Mouse (Mus musculus): ENCODE data around the gene Cep55. TPM values are rescaled to one million over a fixed set of nuclear protein-coding genes. Genes with fewer than 3 reads are reported as not detected.

Cep55 gene
- 34.9 and 38.9 TPM in 2 replicates for polyA plus RNA-seq (2014; fragmentation: Nextera tagmentation; extraction: Ambion mirVana)

DNA sequence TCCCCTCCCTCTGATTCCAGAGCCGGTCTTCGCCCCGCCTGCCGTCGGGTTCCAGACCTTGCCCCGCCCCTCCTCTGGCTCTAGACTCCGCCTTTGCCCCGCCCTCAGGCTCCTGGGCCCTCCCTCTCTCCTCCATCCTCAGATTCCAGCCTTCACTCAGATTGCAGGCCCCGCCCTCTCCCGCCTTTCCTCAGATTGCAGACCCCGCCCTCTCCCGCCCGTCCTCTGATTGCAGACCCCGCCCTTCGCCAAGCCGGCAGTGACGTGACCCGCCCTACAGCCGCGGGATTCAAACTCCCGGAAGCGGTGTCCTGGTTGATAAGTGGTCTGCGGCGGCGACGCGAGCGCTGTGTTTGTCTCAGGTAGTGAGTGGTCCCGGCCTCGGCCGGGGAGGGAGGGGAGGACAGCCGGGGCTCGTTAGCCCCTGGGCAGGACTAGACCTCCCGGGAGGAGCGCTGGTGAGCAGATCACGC is at the start of gene Cep55:
Gene Cep55, plus strand, starts transcription at position 292 of the 473 bp plus-strand sequence.
- ATAC-seq (ENCODE audit: insufficient number of reproducible peaks, low FRiP score, low TSS enrichment, low read depth) (peak; percentile 96), DNase-seq (ENCODE audit: low spot score) (peak; percentile 99)
- H3K4me2 ChIP-seq (ENCODE audit: low read depth, severe bottlenecking), result peak within 1 kb of the TSS; percentile 65
- WGBS, result under 1% methylated on average over 36 of the region's 36 CpGs
- H3K9ac ChIP-seq (ENCODE audit: low read length), result peak within 1 kb of the TSS; percentile 63
- H3K36me3 ChIP-seq (ENCODE audit: control insufficient read depth, insufficient read depth, low read length), result 0 out of 2 replicates have a peak, but pooled peaks cover 2% of the 10 kb centered on the region
- H3K27me3 ChIP-seq (ENCODE audit: control insufficient read depth, insufficient read depth, low read length), result no peaks in the 10 kb centered on the region
- H3K4me3 ChIP-seq (ENCODE audit: low read depth, low read length), result peak within 1 kb of the TSS; percentile 60
- no peaks in the 10 kb centered on the region for H3K9me3 ChIP-seq (ENCODE audit: control insufficient read depth, low read length)
- H3K27ac ChIP-seq (replicated peaks; ENCODE audit: low read depth, low read length), result 0 out of 2 replicates have a peak within 1 kb of the TSS, but pooled peaks have one; percentile 3
- H3K4me1 ChIP-seq (ENCODE audit: control insufficient read depth, insufficient read depth, low read length), result peaks cover 10% of the 10 kb centered on the region

DNA sequence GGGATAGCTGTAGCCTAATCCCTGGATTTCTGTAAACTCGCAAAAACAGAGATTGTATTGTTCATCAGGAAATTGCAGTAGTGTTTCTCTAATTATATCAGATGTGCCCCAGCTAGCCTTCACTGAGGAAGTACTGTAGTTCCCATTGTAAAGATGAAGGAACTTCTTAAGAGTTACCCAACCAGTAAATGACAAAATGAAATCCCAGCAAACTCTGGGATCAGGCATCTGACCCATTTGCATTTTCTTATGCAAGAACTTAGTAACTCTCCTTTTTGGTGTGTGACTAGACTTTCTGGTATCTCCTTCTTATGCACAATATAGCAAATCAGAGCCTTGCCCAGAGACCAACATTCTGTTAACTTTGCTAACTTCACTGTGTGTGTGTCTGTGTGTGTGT is 43.4 kb upstream of the Cep55 start:
- Histone ChIP-seq H3K4me2 (ENCODE audit: low read depth, severe bottlenecking) (no peak overlapping the region), H3K4me3 (ENCODE audit: low read depth, low read length) (no peak overlapping the region), H3K4me1 (ENCODE audit: control insufficient read depth, insufficient read depth, low read length) (no peaks in the 10 kb centered on the region), H3K27me3 (ENCODE audit: control insufficient read depth, insufficient read depth, low read length) (no peaks in the 10 kb centered on the region), H3K36me3 (ENCODE audit: control insufficient read depth, insufficient read depth, low read length) (no peaks in the 10 kb centered on the region), H3K9me3 (ENCODE audit: control insufficient read depth, low read length) (no peaks in the 10 kb centered on the region), H3K27ac (replicated peaks; ENCODE audit: low read depth, low read length) (no peak overlapping the region), H3K9ac (ENCODE audit: low read length) (no peak overlapping the region)
- DNase-seq (ENCODE audit: low spot score) (no peak), ATAC-seq (ENCODE audit: insufficient number of reproducible peaks, low FRiP score, low TSS enrichment, low read depth) (no peak)
- WGBS, result 72% methylated on average over 1 of the region's 1 CpGs

DNA sequence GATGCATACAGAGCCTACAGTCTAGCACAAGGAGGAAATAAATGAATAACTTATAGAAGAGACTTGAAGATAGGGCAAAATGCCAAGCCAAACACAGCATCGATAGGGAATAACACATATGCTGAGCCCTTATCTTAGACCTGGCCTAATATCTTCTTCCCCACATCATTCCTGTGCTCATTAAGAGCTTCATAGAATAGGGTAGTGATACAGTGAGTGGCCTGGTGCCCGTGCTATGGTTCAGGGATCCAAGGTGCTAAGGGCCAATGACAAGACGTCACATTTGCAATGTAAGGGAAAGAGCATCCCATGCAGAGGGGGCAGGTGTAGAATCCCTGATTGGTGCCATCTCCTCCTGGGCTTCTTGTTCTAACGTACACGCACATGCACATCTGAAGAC is 40.4 kb upstream of the Cep55 start:
- H3K9me3 ChIP-seq (ENCODE audit: control insufficient read depth, low read length), result no peaks in the 10 kb centered on the region
- WGBS, result 89% methylated on average over 5 of the region's 5 CpGs
- DNase-seq (ENCODE audit: low spot score) (no peak), ATAC-seq (ENCODE audit: insufficient number of reproducible peaks, low FRiP score, low TSS enrichment, low read depth) (no peak)
- no peak overlapping the region for H3K27ac ChIP-seq (replicated peaks; ENCODE audit: low read depth, low read length)
- no peaks in the 10 kb centered on the region for H3K4me1 ChIP-seq (ENCODE audit: control insufficient read depth, insufficient read depth, low read length)
- no peak overlapping the region for H3K9ac ChIP-seq (ENCODE audit: low read length)
- no peaks in the 10 kb centered on the region for H3K27me3 ChIP-seq (ENCODE audit: control insufficient read depth, insufficient read depth, low read length)
- no peak overlapping the region for H3K4me3 ChIP-seq (ENCODE audit: low read depth, low read length)
- no peak overlapping the region for H3K4me2 ChIP-seq (ENCODE audit: low read depth, severe bottlenecking)
- no peaks in the 10 kb centered on the region for H3K36me3 ChIP-seq (ENCODE audit: control insufficient read depth, insufficient read depth, low read length)

DNA sequence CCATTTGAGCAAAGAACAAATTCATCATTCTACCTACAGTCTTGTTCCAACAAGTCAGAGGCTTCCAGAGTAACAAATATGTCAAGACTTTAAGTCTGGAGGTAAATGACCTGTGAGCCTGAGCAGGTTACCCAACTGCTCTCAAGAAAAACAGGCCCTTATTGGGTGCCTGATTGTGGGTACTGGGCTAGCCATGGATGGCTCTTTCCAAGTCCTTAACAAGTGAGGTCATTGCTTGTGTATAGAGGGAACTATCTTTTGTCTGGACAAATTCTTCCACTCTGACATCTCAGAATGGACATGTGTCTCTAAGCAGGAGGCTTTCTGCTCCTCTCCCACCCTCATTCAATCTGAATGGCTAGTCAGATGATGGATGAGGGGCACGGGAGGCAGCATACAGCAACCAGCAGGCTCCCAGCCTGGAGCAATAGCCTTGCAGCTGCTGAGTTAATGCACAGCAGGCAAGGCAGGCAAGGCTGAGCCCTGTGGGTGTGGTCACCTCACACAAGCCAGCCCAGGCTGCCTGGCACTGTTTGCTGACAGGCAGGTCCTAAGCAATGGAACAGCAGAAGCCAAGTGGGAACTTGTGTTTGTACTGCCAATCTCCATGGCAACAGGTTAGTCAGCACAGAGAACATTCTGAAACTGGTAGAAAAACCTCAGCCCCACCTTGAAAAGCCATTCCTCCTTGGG is 39.5 kb upstream of the Cep55 start:
- H3K9ac ChIP-seq (ENCODE audit: low read length), result no peak overlapping the region
- no peak overlapping the region for H3K4me2 ChIP-seq (ENCODE audit: low read depth, severe bottlenecking)
- no peaks in the 10 kb centered on the region for H3K9me3 ChIP-seq (ENCODE audit: control insufficient read depth, low read length)
- no peaks in the 10 kb centered on the region for H3K27me3 ChIP-seq (ENCODE audit: control insufficient read depth, insufficient read depth, low read length)
- peak; percentile 53 for DNase-seq (ENCODE audit: low spot score)
- no peak overlapping the region for H3K4me3 ChIP-seq (ENCODE audit: low read depth, low read length)
- WGBS, result 4% methylated on average over 1 of the region's 1 CpGs
- ATAC-seq (ENCODE audit: insufficient number of reproducible peaks, low FRiP score, low TSS enrichment, low read depth), result peak; percentile 60; the same call in 1 of the 2 replicates
- H3K36me3 ChIP-seq (ENCODE audit: control insufficient read depth, insufficient read depth, low read length), result no peaks in the 10 kb centered on the region
- H3K27ac ChIP-seq (replicated peaks; ENCODE audit: low read depth, low read length), result no peak overlapping the region
- no peaks in the 10 kb centered on the region for H3K4me1 ChIP-seq (ENCODE audit: control insufficient read depth, insufficient read depth, low read length)

DNA sequence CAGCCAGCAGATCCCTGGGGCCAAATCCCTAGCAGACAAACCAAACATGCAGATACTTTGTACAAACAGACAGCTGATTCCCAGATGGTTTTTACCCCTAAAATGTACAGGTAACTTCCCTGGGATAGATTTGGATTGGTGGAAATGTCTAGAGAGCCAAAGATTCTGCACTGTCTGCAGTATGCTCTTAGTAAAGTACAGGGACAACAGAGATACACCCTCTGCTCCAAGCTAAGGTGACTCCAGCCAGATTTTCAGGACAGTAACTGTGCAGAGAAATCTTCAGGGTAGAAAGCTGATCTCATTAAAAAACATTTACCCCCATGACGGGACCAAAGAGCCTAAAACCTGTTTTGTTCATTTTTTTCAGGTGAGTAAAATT is 38.9 kb upstream of the Cep55 start:
- Histone ChIP-seq H3K27ac (replicated peaks; ENCODE audit: low read depth, low read length) (no peak overlapping the region), H3K9me3 (ENCODE audit: control insufficient read depth, low read length) (no peaks in the 10 kb centered on the region), H3K9ac (ENCODE audit: low read length) (no peak overlapping the region), H3K27me3 (ENCODE audit: control insufficient read depth, insufficient read depth, low read length) (no peaks in the 10 kb centered on the region), H3K4me3 (ENCODE audit: low read depth, low read length) (no peak overlapping the region), H3K4me2 (ENCODE audit: low read depth, severe bottlenecking) (no peak overlapping the region), H3K36me3 (ENCODE audit: control insufficient read depth, insufficient read depth, low read length) (no peaks in the 10 kb centered on the region), H3K4me1 (ENCODE audit: control insufficient read depth, insufficient read depth, low read length) (no peaks in the 10 kb centered on the region)
- DNase-seq (ENCODE audit: low spot score) (no peak), ATAC-seq (ENCODE audit: insufficient number of reproducible peaks, low FRiP score, low TSS enrichment, low read depth) (no peak)
- 55% methylated on average over 1 of the region's 1 CpGs for WGBS

DNA sequence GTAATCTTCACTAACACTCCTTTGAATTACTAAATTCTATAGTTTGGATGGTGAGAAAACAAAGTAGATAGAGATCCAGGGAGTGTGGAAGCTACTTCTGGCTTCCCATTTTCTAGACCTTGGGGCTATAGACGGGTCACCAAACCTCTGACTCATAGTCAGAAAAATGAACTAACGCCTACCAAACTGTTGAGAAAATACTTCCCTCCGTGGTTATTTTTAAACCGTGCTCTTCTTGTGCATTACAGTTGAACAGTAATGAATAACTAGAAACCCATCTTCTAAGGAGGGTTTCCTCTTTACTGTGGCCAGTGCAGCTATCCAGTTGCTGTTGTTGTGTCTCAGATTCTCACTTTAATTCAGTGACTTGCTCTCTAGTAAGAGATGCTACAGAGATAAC is 32.1 kb upstream of the Cep55 start:
- H3K27me3 ChIP-seq (ENCODE audit: control insufficient read depth, insufficient read depth, low read length), result no peaks in the 10 kb centered on the region
- WGBS, result 82% methylated on average over 4 of the region's 4 CpGs
- H3K4me1 ChIP-seq (ENCODE audit: control insufficient read depth, insufficient read depth, low read length), result no peaks in the 10 kb centered on the region
- H3K4me2 ChIP-seq (ENCODE audit: low read depth, severe bottlenecking), result no peak overlapping the region
- no peaks in the 10 kb centered on the region for H3K36me3 ChIP-seq (ENCODE audit: control insufficient read depth, insufficient read depth, low read length)
- DNase-seq (ENCODE audit: low spot score) (no peak), ATAC-seq (ENCODE audit: insufficient number of reproducible peaks, low FRiP score, low TSS enrichment, low read depth) (no peak)
- no peak overlapping the region for H3K4me3 ChIP-seq (ENCODE audit: low read depth, low read length)
- no peaks in the 10 kb centered on the region for H3K9me3 ChIP-seq (ENCODE audit: control insufficient read depth, low read length)
- H3K27ac ChIP-seq (replicated peaks; ENCODE audit: low read depth, low read length), result no peak overlapping the region
- H3K9ac ChIP-seq (ENCODE audit: low read length), result no peak overlapping the region

DNA sequence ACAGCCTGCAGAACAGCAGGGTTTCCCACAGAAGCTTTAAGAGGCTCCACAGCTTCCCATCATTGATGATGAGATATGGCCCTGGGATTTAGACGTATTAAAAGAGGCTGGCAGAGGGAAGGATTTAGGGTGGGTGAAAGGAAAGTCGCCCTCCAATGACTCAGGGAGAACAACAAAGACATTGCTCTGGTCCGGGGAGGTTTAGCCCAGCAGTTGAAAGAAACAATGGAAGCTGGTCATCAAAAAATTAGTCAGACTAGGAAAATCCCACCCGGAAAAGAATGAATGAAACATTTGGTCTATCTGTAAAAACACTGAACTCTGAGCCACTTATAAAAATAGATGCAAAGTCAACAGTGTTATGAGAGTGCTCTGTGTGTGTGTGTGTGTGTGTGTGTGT is 31.2 kb upstream of the Cep55 start:
- DNase-seq (ENCODE audit: low spot score) (no peak), ATAC-seq (ENCODE audit: insufficient number of reproducible peaks, low FRiP score, low TSS enrichment, low read depth) (no peak)
- no peak overlapping the region for H3K27ac ChIP-seq (replicated peaks; ENCODE audit: low read depth, low read length)
- 85% methylated on average over 4 of the region's 4 CpGs for WGBS
- H3K4me2 ChIP-seq (ENCODE audit: low read depth, severe bottlenecking), result no peak overlapping the region
- no peaks in the 10 kb centered on the region for H3K36me3 ChIP-seq (ENCODE audit: control insufficient read depth, insufficient read depth, low read length)
- no peaks in the 10 kb centered on the region for H3K27me3 ChIP-seq (ENCODE audit: control insufficient read depth, insufficient read depth, low read length)
- H3K9ac ChIP-seq (ENCODE audit: low read length), result no peak overlapping the region
- no peaks in the 10 kb centered on the region for H3K9me3 ChIP-seq (ENCODE audit: control insufficient read depth, low read length)
- no peak overlapping the region for H3K4me3 ChIP-seq (ENCODE audit: low read depth, low read length)
- no peaks in the 10 kb centered on the region for H3K4me1 ChIP-seq (ENCODE audit: control insufficient read depth, insufficient read depth, low read length)

DNA sequence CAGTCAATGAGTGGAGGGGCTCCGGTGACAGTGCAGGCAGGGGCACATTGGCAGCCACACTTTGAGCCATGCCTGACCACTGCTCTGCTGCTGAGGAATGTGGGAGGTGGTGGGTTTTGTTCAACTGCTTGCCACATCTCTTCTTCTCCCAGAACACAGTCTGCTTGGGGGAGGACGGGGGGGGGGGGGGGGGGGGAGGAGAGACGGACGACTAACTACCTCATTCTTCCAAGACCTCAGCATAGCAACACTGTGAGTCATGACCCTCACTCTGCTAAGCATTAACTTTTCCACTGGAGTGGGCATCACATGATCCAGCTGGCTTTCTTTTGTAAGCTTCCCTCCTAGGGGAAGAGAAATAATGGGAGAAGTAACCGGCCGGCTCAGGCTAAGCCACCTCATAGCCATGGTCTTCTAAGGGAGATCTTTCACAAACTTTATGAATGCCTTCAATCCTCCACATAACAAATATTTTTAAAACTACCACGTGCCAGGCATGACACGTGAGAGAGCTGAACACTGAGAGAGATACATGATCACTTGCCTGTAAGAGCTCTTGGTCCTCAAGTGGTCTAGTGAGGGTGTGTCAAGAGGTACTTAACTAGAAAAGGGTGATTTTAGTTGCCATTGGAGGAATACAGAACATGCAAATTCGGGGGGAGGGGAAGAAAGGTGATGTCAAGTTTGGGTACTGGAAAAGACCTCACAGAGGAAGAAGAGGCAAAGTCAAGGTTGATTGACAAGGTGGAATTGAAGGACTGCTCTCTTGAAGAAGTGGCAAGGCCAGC is 29.4 kb upstream of the Cep55 start:
- no peaks in the 10 kb centered on the region for H3K36me3 ChIP-seq (ENCODE audit: control insufficient read depth, insufficient read depth, low read length)
- no peak for ATAC-seq (ENCODE audit: insufficient number of reproducible peaks, low FRiP score, low TSS enrichment, low read depth)
- no peaks in the 10 kb centered on the region for H3K4me1 ChIP-seq (ENCODE audit: control insufficient read depth, insufficient read depth, low read length)
- WGBS, result 74% methylated on average over 8 of the region's 9 CpGs
- no peaks in the 10 kb centered on the region for H3K27me3 ChIP-seq (ENCODE audit: control insufficient read depth, insufficient read depth, low read length)
- H3K4me3 ChIP-seq (ENCODE audit: low read depth, low read length), result no peak overlapping the region
- no peak overlapping the region for H3K9ac ChIP-seq (ENCODE audit: low read length)
- no peaks in the 10 kb centered on the region for H3K9me3 ChIP-seq (ENCODE audit: control insufficient read depth, low read length)
- H3K27ac ChIP-seq (replicated peaks; ENCODE audit: low read depth, low read length), result no peak overlapping the region
- DNase-seq (ENCODE audit: low spot score), result no peak
- H3K4me2 ChIP-seq (ENCODE audit: low read depth, severe bottlenecking), result no peak overlapping the region
